ENCODE assay signal across 8 mouse cellular contexts in genomic region chr8:105635481-105635880, GRCm38 (mm10). TPM values are rescaled to one million over a fixed set of nuclear protein-coding genes. Genes with fewer than 3 reads are reported as not detected.
DNase-seq lines count a peak whose midpoint lies in the region; ATAC-seq and TF ChIP-seq lines count a peak whose summit lies in the region.

No protein-coding gene starts in this region.

- no peak; the same call in 1 of the 2 replicates for ATAC-seq in hindbrain, embryonic 13.5 days (ENCODE audit: low FRiP score)
- no peak for ATAC-seq in midbrain, embryonic 16.5 days
- no peak for ATAC-seq in granulocyte monocyte progenitor cell, adult 5-6 weeks (replicated peaks; ENCODE audit: poor library complexity, severe bottlenecking)

- no peak for DNase-seq in liver, adult 2 months (ENCODE audit: extremely low read depth, low read depth, low spot score)
- no peak for DNase-seq in liver
- DNase-seq in embryo, embryonic 10.5 days (ENCODE audit: low spot score), result peak; percentile 56
- DNase-seq in urinary bladder, adult 18-20 months (ENCODE audit: low spot score in 2 of 2), result no peak
- no peak for DNase-seq in urinary bladder, adult 2 months (ENCODE audit: low spot score)

- peak overlapping the region; percentile 59; the same call in 1 of the 2 replicates for H3K4me3 ChIP-seq in liver, adult 2 months (ENCODE audit: insufficient read depth, low read depth, low read length)
- H3K4me3 ChIP-seq in hindbrain, embryonic 13.5 days, result peak overlapping the region; percentile 88
- H3K4me3 ChIP-seq in midbrain, embryonic 16.5 days (ENCODE audit: low read depth, low read length), result peak overlapping the region; percentile 94

- no peak for TF ChIP-seq CTCF in liver, adult 2 months (IDR thresholded peaks at IDR 0.05; ENCODE audit: low read depth, low read length)

- peak overlapping the region; percentile 59 for H3K9ac ChIP-seq in liver, adult 2 months (ENCODE audit: low read depth, low read length)
- H3K9ac ChIP-seq in hindbrain, embryonic 13.5 days, result peak overlapping the region; percentile 99
- peak overlapping the region; percentile 100 for H3K9ac ChIP-seq in midbrain, embryonic 16.5 days (ENCODE audit: low read depth, low read length)

- peaks cover 7% of the 10 kb centered on the region for H3K4me1 ChIP-seq in liver, adult 2 months (ENCODE audit: control insufficient read depth, insufficient read depth, low read length)
- H3K4me1 ChIP-seq in hindbrain, embryonic 13.5 days (replicated peaks), result peaks cover 36% of the 10 kb centered on the region
- peaks cover 23% of the 10 kb centered on the region for H3K4me1 ChIP-seq in midbrain, embryonic 16.5 days (ENCODE audit: control insufficient read depth, insufficient read depth, low read length)

- WGBS in liver, adult 2 months, result 8% methylated on average over 11 of the region's 11 CpGs
- WGBS in hindbrain, embryonic 13.5 days, result 5% methylated on average over 11 of the region's 11 CpGs
- WGBS in midbrain, embryonic 16.5 days, result 2% methylated on average over 11 of the region's 11 CpGs

- H3K36me3 ChIP-seq in liver, adult 2 months (ENCODE audit: control insufficient read depth, insufficient read depth, low read length), result no peaks in the 10 kb centered on the region
- peaks cover 4% of the 10 kb centered on the region for H3K36me3 ChIP-seq in hindbrain, embryonic 13.5 days
- no peaks in the 10 kb centered on the region for H3K36me3 ChIP-seq in midbrain, embryonic 16.5 days (ENCODE audit: control insufficient read depth, insufficient read depth, low read length)

- H3K27ac ChIP-seq in liver, adult 2 months (replicated peaks; ENCODE audit: insufficient read depth, low read depth, low read length), result 0 out of 2 replicates have a peak overlapping the region, but pooled peaks have one; percentile 11
- H3K27ac ChIP-seq in hindbrain, embryonic 13.5 days, result peak overlapping the region; percentile 100; the same call in 1 of the 2 replicates
- peak overlapping the region; percentile 99 for H3K27ac ChIP-seq in midbrain, embryonic 16.5 days (ENCODE audit: low read length)

- peak overlapping the region; percentile 94 for H3K4me2 ChIP-seq in hindbrain, embryonic 13.5 days
- H3K4me2 ChIP-seq in midbrain, embryonic 16.5 days (ENCODE audit: low read length), result peak overlapping the region; percentile 89

- H3K79me2 ChIP-seq in liver, adult 2 months (ENCODE audit: control insufficient read depth, insufficient read depth, low read length), result peaks cover 14% of the 10 kb centered on the region

- H3K27me3 ChIP-seq in liver, adult 2 months (ENCODE audit: control insufficient read depth, insufficient read depth, low read length), result no peaks in the 10 kb centered on the region
- no peaks in the 10 kb centered on the region for H3K27me3 ChIP-seq in hindbrain, embryonic 13.5 days
- H3K27me3 ChIP-seq in midbrain, embryonic 16.5 days (ENCODE audit: control insufficient read depth, insufficient read depth, low read depth, low read length), result no peaks in the 10 kb centered on the region

- H3K9me3 ChIP-seq in hindbrain, embryonic 13.5 days, result no peaks in the 10 kb centered on the region
- no peaks in the 10 kb centered on the region for H3K9me3 ChIP-seq in midbrain, embryonic 16.5 days (replicated peaks; ENCODE audit: control insufficient read depth, low read length, poor library complexity, severe bottlenecking)

- no peak for TF ChIP-seq POLR2A in liver, adult 2 months (IDR thresholded peaks at IDR 0.05; ENCODE audit: extremely low read depth, insufficient read depth, low read length)

RNA-seq across cellular contexts. Expression of gene Ctcf, which starts 0.9 kb away (rescaled TPM):
- 14.6 and 15.6 TPM in 2 replicates for total RNA-seq in liver, adult 2 months (2014; rRNA removed)
- polyA plus RNA-seq in liver, adult 2 months (2012; rRNA removed), result 6.6 TPM in 2 replicates
- 114 and 120 TPM in 2 replicates for polyA plus RNA-seq in hindbrain, embryonic 13.5 days (2015; fragmentation: Nextera tagmentation; extraction: Ambion mirVana)
- polyA plus RNA-seq in midbrain, embryonic 16.5 days (2015; fragmentation: Nextera tagmentation; extraction: Ambion mirVana), result 93.8 and 100 TPM in 2 replicates
- polyA plus RNA-seq in urinary bladder, adult 2 months (2012; rRNA removed), result 21.6 and 31.5 TPM in 2 replicates
- total RNA-seq in granulocyte monocyte progenitor cell, adult 5-6 weeks (2014; fragmentation: Nextera tagmentation), result 104 and 105 TPM in 2 replicates
- total RNA-seq in granulocyte monocyte progenitor cell, adult 5-6 weeks (2017), result 84.1 and 107 TPM in 2 replicates

RNA-seq across cellular contexts. Expression of gene Agrp, which starts 1.7 kb away (rescaled TPM):
- total RNA-seq in liver, adult 2 months (2014; rRNA removed), result not detected in 2 replicates
- not detected in 2 replicates for polyA plus RNA-seq in liver, adult 2 months (2012; rRNA removed)
- 0.43 and 1.2 TPM in 2 replicates for polyA plus RNA-seq in hindbrain, embryonic 13.5 days (2015; fragmentation: Nextera tagmentation; extraction: Ambion mirVana)
- polyA plus RNA-seq in midbrain, embryonic 16.5 days (2015; fragmentation: Nextera tagmentation; extraction: Ambion mirVana), result 1.4 TPM in 2 replicates
- 0.27 and 0.89 TPM in 2 replicates for polyA plus RNA-seq in urinary bladder, adult 2 months (2012; rRNA removed)
- total RNA-seq in granulocyte monocyte progenitor cell, adult 5-6 weeks (2014; fragmentation: Nextera tagmentation), result not detected in 2 replicates
- total RNA-seq in granulocyte monocyte progenitor cell, adult 5-6 weeks (2017), result not detected in 2 replicates

RNA-seq across cellular contexts. Expression of gene Ripor1, which starts 30.4 kb away (rescaled TPM):
- 1.3 and 2.6 TPM in 2 replicates for total RNA-seq in liver, adult 2 months (2014; rRNA removed)
- polyA plus RNA-seq in liver, adult 2 months (2012; rRNA removed), result 5.5 and 7.4 TPM in 2 replicates
- polyA plus RNA-seq in hindbrain, embryonic 13.5 days (2015; fragmentation: Nextera tagmentation; extraction: Ambion mirVana), result 26.6 and 27.1 TPM in 2 replicates
- polyA plus RNA-seq in midbrain, embryonic 16.5 days (2015; fragmentation: Nextera tagmentation; extraction: Ambion mirVana), result 33.8 and 35.2 TPM in 2 replicates
- 12.1 and 26.0 TPM in 2 replicates for polyA plus RNA-seq in urinary bladder, adult 2 months (2012; rRNA removed)
- 55.3 and 92.8 TPM in 2 replicates for total RNA-seq in granulocyte monocyte progenitor cell, adult 5-6 weeks (2014; fragmentation: Nextera tagmentation)
- total RNA-seq in granulocyte monocyte progenitor cell, adult 5-6 weeks (2017), result 5.4 and 10.1 TPM in 2 replicates

RNA-seq across cellular contexts. Expression of gene Carmil2, which starts 50.6 kb away (rescaled TPM):
- total RNA-seq in liver, adult 2 months (2014; rRNA removed), result under 0.01 and 0.07 TPM in 2 replicates
- 0.32 and 0.64 TPM in 2 replicates for polyA plus RNA-seq in liver, adult 2 months (2012; rRNA removed)
- 16.2 TPM in 2 replicates for polyA plus RNA-seq in hindbrain, embryonic 13.5 days (2015; fragmentation: Nextera tagmentation; extraction: Ambion mirVana)
- polyA plus RNA-seq in midbrain, embryonic 16.5 days (2015; fragmentation: Nextera tagmentation; extraction: Ambion mirVana), result 22.9 and 23.0 TPM in 2 replicates
- polyA plus RNA-seq in urinary bladder, adult 2 months (2012; rRNA removed), result 0.53 and 0.61 TPM in 2 replicates
- total RNA-seq in granulocyte monocyte progenitor cell, adult 5-6 weeks (2014; fragmentation: Nextera tagmentation), result 3.4 and 6.3 TPM in 2 replicates
- total RNA-seq in granulocyte monocyte progenitor cell, adult 5-6 weeks (2017), result 0.86 and 2.1 TPM in 2 replicates

Comparison
In these comparisons a context has a peak if more than half of its experiments do, and no peak if none do; other contexts are left out.
1. H3K27ac ChIP-seq: peak in every context shown above with its lines; median percentile 100 in hindbrain, embryonic 13.5 days; 99 in midbrain, embryonic 16.5 days; 11 in liver, adult 2 months.